Mouse (Mus musculus): ENCODE data around the gene Smok2a.
"Not testable (repeated sequence)": the region's sequence is repeated elsewhere in the genome, so short reads cannot be mapped to it uniquely, and the experiment has no call there.

The Smok2a gene

DNA sequence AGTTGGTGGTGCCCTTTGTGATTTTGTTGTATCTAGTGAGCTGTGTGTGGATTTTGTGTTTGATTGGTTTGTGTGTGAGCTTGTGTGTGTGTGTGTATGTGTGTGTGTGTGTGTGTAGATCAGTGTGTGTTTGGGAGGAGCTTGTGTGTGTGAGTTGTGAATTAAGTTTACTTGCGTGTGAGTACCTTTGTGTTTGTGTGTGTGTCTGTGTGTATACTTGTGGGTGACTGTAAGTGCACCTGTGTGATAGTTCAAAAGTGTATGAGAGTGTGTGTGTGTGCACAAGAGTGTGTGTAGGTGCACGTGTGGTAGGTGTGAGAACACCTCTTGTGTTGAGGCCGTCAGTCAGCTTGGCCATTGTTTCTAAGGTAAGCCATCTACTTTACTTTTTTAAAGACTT lies at the start of gene Smok2a:
Gene Smok2a (plus strand): TSS at position 301 of the 400 bp plus-strand sequence.
- DNase-seq (ENCODE audit: low read depth, low spot score): no peak

DNA sequence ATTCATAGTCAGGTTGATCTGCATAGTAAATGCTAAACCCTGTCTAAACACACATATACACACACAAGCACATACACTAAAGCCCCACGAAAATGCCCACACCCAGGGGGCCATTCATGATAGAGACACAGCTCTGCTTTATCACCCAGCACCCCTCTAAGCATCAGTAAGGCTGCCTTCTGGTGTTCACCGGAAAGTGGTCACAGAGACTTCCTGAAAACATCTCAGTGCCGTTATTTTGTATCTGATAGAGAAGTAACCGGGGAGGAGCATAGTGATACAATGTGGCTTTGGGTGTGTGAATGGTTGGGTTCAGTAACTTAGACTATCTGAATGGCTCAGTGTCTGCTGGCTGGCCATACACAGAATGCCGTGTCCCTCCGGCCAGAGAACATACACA lies 47.4 kb upstream of the Smok2a start:
- not testable (repeated sequence) for DNase-seq (ENCODE audit: low read depth, low spot score)

DNA sequence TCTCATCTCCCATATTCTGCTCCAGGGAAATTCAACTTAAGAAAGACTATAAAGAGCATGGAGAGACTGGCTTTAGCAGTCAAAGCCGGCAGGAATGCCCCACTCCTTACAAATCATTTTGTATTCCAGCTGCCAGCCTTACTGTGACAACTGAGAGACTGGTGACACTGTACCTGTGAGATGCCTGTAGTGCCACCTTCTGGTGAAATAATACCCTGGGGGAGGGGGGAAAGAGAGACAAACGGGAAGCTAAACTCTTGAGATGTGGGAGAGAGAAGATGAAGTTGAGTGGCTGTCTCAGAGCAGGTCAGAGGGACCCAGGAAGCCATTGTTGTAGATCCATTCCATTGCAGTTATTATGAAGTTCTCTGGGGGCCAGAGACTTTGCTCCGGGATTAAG lies 47.0 kb upstream of the Smok2a start:
- not testable (repeated sequence) for DNase-seq (ENCODE audit: low read depth, low spot score)

DNA sequence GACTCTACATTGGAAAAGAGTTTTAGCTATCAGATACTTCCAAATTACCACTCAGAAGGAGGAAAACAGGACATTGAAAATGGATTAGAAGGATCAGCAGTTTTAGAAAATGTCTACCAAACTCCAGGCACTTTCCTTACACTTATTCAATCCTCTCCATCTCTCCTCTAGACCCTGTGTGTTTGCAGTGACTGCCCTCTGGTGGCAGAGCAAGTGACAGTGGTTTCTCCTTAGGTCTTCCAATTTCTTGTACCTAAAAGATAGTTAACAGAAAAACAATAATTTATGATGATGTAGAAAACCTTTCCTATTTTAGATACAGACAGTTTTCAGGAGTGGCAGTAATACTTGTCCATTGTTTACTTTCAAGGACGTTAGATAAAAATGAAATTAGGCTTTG lies 45.4 kb upstream of the Smok2a start:
- not testable (repeated sequence) for DNase-seq (ENCODE audit: low read depth, low spot score)

DNA sequence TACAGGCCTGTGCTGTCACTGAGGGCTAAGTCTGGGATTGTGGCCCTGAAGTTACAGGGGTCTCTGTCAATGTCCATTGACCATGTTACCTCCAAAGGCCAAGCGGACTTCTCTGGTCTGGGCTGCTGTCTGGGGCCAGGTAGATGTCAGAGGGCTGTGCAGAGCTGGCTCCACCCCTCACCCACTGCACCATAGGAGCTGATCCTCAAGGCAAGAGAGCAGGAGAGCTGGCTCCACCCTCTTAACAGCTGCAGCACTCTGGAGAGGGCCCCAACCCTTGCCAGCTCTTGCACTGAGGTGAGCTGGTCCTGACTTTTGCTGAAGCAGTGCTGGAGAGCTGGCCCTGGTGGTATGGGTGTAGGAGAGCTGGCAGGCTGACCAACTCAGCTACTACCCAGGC lies 43.2 kb upstream of the Smok2a start:
- DNase-seq (ENCODE audit: low read depth, low spot score): not testable (repeated sequence)

DNA sequence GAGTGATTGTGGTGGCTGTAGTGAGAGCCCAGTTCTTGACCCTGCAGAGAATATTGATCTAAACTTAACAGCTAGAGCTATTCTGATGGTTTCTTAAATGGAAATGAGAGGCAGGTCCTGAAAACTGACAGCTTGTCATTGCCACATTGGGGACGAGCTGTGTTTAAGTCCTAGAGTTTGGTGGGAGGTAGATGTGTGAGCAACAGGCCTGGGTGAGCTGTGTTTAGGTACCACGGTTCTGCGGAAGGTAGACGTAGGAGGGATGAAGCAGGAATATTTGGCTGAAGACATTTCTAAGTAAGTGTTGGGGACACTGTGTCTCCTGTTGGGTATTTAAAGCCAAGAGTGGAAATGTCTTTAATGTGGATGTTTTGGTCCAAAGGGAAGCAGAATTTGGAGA lies 42.0 kb upstream of the Smok2a start:
- DNase-seq (ENCODE audit: low read depth, low spot score): not testable (repeated sequence)

DNA sequence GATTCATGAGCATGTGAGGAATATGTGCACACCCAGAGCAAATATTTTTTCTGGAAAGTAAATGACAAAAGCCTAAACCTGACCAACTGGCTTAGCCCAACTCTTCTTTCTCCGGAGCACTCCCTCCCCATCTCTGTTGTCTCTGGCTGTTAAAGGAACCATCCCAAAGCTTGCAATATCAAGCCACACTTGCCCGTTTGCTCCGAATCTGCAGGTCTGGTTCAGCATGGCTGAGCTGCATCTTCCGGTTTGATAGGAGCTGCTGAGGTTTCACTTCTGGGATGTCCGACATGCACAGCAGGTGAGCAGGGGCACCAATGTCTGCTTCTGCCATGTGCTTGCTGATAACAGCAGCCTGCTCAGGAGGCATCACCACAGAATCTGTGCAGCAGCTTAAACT lies 40.5 kb upstream of the Smok2a start:
- DNase-seq (ENCODE audit: low read depth, low spot score): not testable (repeated sequence)

DNA sequence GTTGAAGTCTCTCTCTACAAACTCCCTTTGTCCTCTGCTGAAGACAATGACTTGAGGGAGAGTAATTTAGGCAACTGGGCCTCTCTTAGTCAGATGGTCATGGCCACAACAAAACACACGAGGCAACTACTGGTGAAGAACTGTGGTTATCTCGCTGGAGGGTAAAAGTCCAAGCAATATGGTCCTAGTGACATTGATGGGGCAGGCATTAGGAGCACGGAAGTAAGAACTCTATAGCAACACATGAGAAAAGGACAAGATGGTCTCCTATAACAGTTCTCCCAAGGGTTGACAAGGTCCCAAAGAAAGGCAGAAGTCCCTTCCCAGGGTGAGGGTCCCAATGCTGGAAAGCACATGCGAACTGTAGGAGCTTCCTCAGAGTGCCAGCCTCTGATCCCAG lies 38.3 kb upstream of the Smok2a start:
- DNase-seq (ENCODE audit: low read depth, low spot score): not testable (repeated sequence)

DNA sequence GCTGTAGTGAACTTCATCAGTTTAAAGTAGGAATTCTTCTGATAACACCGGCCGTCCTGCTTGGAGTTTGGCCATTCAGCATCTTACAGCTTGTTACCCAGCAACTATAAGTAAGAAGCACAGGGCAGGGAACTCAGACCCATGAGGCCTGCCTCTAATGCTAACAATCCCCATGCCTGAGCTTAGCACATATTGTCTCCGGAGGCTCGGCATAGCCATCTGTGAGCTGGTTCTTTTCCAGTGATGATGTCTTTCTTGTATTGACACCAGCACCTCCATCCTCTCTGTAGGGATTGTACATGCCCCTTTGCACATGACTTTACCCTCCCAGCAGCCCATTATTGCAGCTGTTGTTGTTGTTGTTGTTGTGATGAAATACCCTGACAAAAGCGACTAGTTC lies 36.5 kb upstream of the Smok2a start:
- not testable (repeated sequence) for DNase-seq (ENCODE audit: low read depth, low spot score)

DNA sequence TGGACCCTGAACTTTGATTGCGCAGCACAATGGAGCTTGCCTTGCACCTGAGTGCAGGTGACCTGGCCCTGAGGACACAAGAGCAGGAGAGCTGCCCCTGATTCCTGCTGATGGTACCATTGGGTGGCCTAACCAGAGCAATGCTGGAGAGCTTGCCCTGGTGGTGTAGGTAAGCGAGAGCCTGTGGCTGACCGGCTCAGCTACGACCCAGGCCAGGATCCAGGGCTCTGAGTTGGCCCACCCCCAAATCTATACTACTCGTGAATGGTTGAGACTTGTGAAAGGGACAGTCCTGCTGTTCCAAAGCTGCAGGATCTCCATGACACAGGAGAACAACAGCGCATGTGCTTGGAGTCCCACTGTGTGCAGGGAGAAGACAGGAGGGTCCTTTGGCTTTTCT lies 34.4 kb upstream of the Smok2a start:
- not testable (repeated sequence) for DNase-seq (ENCODE audit: low read depth, low spot score)

DNA sequence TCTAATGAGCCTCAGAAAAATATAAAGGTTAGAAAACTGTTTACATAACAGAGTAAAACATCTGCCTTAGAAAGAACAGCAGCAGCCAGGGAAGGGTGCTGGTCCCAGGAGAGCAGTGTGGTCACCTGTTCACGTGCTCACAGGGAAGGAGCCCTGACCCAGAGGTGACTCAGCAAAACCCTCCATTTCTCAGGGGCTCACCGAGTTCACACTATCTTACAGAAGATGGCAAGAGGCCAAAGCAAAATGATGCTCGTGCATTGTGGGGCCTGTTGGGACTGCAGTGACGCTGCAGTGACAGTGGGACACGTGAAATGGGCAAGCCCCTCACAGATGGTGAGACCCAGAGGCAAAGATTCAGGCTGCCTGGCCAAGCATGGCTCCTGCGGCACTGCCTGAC lies 33.4 kb upstream of the Smok2a start:
- DNase-seq (ENCODE audit: low read depth, low spot score): not testable (repeated sequence)

DNA sequence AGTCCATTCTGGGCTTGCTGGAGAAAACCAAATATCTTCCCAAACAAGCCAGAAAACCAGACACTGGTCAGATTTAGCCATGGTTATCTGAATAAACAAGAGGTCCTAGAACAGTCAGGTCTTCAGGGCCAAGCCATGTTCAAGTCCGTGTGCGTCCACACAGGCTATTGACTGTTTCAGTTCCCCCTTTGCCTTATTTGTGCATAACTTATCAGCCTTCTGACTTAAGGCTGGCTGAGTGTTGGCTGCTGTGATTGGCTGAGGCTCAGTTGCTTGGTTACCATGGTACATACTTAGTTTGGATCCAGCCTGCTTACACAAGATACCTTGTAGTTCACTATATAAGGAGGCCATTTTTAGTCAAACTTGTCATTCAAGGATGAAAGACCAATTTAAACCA lies 32.1 kb upstream of the Smok2a start:
- not testable (repeated sequence) for DNase-seq (ENCODE audit: low read depth, low spot score)

DNA sequence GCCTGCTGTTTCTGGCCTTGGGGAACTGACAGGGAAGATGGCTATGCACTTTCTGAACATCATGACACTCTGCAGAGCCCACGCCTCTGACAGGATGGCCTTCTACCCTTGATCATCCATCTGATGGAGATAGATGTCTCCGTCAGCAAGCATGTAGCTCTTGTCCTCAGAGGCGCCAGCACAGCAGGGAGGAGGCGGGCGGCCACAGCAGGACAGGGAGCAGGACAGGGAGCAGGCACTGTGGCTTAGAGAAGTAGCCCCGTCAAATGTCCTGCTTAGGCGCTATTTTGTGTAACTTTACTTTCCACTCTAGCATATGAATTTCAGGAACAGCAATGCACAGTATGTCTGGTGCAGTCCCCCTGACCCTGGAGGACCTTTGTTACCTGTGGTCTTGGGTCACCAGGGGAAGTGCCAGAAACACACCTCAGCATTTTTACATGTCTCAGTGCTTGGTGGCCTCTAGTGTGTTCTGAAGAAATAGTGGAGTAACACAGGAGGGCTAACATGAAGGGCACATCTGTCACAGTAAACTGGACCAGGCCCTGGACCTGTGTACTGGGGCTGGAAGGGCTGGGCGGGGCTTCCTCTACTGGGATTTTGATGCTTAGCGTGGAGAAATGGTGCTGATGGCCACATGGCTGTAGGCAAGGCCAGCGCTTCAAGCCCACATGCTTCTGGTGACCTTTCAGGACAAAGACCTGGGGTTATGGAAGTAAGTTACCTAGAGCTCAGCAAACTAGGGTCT lies 30.0 kb upstream of the Smok2a start:
- not testable (repeated sequence) for DNase-seq (ENCODE audit: low read depth, low spot score)

DNA sequence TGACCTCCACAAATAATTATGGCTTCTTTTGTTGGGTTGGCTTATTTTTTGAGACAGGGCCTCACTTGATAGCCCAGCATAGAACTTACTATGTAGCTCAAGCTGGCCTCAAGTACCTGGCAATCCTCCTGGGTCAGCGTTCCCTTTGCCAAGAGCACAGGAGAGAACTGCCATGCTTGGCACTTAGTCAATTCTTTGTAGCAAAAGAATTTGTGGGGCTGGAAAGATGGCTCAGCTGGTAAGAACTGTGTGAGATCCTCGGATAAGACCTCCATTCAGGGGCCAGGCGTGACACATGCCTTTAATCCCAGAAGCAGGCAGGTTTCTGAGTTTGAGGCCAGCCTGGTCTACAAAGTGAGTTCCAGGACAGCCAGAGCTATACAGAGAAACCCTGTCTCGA lies 24.5 kb upstream of the Smok2a start:
- not testable (repeated sequence) for DNase-seq (ENCODE audit: low read depth, low spot score)

DNA sequence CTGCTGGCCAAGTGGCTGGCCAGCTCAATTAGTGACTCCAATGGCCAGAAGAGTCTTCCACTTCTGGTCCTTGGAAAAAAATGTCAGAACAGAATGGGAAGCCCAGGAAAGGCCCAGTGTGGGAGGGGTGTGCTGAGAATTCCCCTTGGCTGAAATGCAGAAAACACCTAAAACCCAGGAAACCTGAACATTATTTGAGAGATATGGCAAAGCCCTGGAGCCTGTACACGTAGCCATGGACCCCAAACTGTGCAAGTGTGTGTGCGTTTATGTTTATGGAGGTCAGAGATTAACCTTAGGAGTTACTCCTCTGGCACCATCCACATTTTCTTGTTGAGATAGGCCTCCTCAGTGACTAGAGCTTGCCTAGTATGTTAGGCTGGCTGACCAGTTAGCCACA lies 22.2 kb upstream of the Smok2a start:
- DNase-seq (ENCODE audit: low read depth, low spot score): not testable (repeated sequence)

DNA sequence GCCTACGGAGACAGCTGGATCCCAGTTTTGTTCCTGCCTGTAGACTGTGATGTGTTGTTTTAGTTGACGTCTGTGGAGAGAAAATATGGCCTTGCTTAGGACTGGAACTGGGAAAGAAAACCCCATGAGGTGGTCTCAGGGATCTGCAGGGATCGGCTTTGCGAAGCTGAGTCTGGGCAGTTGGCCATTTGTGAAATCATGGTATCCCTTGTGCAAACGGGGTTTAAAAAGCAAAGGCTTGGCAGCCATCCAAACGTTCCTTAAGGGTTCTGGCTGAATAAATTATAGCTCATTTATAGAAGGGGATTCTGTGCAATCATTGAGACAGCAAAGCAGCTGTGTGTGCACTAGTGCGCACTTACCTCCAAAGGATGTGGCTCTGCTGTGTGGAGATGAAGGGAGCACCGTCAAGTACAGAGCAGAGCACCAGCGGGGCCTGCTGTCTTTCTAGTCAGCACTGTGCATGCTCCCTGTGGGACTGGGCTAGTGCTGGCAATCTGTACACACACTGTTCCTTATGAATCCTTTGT lies 21.0 kb upstream of the Smok2a start:
- DNase-seq (ENCODE audit: low read depth, low spot score): not testable (repeated sequence)

DNA sequence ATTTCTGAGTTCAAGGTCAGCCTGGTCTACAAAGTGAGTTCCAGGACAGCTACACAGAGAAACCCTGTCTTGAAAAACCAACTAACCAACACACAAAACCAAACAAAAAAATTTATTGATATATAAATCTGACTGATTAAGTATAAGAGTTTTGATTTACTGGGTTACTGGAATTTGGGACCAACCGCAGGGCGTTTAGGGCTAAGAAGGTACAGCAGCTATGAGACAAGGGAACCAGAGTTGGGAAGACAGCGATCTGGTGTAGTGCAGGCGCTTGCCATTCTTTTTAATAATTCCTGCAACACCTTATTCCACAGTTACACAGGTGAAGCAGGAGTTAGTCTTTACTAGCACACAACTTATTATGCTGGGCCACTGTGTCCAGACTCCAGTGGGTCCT lies 19.4 kb upstream of the Smok2a start:
- DNase-seq (ENCODE audit: low read depth, low spot score): not testable (repeated sequence)

DNA sequence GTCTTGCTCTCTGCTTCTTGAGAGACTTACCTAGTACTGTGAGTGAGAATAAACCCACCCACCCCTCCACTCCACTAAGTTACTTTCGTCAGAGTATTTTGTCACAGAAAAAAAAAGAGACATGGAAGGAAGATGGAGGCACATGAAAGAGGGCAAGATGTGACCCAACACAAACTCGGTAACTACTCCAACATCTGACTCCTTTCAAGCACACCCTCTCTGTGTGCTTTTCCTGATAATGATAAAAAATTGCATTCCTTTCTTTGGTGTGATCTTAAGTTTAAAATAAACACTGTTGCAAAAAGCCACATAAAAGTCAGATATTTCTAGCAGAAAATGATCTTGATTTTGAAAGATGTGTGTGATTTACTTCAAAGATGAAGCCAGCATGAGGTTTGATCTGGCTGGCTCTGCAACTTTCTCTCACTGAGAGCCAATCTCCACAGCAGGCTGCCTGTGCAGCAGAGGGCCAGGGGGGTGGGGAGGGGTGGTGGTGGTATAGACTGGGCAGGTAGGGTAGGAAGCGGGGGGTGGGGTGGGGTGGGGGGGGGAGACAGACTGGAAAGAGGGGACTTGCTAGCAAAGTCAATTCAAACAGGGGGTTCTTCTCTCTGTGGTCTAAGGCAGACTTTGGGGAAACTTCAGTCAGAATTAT lies 18.4 kb upstream of the Smok2a start:
- DNase-seq (ENCODE audit: low read depth, low spot score): not testable (repeated sequence)

DNA sequence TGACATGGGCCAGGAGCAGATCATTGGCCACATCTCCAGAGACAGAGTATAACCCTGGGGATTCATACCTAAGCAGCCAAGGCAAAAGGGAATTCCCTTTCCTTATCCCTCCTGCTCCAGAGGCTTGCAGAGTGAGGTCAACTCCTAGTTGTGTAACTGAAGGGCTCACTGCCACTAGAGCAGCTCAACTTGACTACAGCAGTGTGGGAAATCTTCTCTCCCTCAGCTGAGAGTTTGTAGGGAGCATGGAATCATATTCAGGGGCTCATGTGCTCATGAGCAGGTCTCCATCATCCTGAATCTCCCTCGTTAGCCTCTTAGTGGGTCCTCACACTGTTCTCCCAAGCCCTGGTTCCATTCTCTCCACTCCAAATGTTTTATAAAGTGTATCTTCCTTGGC lies 15.7 kb upstream of the Smok2a start:
- not testable (repeated sequence) for DNase-seq (ENCODE audit: low read depth, low spot score)

DNA sequence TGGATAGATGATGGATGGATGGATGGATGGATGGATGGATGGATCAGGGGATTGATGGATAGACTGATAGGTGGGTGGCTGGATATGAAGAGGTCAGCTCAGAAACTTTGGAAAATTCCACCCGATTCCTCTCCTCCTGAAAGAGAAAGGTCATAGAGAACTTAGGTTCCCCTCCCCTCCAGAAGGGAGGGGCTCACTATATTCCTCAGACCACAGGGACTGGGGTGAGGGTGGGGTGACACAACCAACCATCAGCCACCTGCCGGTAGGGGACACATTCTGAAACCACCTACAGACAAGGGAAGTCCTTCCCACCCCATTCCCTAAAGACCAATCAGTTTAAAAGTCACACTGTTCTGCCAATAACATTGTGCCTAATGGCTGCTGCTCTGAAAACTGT lies 14.5 kb upstream of the Smok2a start:
- no peak for DNase-seq (ENCODE audit: low read depth, low spot score)

DNA sequence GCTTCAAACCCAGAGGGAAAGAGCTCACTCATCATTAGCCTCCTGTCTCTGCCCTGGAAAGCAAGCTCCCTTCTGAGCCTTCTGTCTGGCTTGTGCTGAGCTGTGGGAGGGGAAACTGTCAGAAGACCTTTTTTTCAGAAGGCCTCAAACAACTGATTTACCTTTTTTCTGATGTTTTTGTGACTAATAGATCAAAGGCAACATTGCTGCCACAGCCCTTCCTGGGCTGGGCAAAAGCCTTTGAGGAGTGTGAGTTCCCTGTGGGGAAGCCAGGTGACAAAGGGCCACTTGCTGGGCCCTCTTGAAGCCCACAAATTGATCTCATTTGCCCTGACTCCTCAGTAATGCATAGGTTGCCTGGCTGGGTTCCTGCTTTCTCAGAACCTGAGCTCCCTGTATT lies 12.5 kb upstream of the Smok2a start:
- not testable (repeated sequence) for DNase-seq (ENCODE audit: low read depth, low spot score)

DNA sequence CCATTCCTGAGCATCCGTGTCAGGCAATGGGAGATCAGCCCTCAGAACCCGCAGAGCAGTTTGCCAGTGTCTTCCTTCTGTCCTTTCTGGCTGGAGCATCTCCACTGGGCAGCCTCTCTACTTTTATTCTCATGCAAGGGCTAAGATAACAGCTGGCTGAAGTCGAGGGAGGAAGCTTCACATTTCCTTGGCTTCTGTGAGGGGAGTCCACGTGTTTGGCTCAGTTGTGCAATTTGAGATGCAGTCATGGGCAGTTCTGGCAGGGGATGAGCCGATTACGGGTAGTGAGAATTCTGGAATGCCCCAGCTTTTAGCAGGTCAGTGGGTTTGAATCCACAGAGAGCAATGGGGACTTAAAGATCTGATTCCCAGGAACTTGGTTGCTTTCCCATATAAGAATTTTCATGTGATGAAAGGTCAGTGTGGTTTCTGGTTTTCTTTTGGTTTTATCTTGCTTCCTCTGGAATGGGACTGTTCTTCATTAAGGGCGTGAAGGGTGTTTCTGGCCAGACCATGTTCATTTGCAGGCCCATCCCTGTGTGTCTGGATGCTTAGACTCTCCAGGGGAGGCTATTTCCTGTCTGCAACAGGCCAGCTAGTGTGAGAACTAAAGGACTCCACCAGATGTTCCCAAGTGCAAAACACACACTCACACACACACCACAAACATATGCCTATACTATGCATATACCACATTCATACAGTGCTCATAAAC lies 8.7 kb upstream of the Smok2a start:
- DNase-seq (ENCODE audit: low read depth, low spot score): no peak

All from CD4-positive helper T cell, adult 2 months (primary cell).